Mouse (Mus musculus) megakaryocyte-erythroid progenitor cell, adult 5-6 weeks (primary cell): ENCODE data around the gene Frs3. TPM values are rescaled to one million over a fixed set of nuclear protein-coding genes. Genes with fewer than 3 reads are reported as not detected.

Experiments used
- ATAC-seq: replicated peaks from 2 replicates; pipeline ENCODE4 v1.8.0; 2016; ENCODE audit warnings: mild to moderate bottlenecking, inconsistent platforms; ENCODE audit not compliant: severe bottlenecking, poor library complexity, low FRiP score, low TSS enrichment
- total RNA-seq, 2 experiments: library from RNA; stranded (forward) in 1 of 2; stranded (reverse) in 1 of 2; fragments of 200-1000, 215-1000 nt in 1 of 2; fragments of >200 nt in 1 of 2; fragmentation: Nextera tagmentation in 1 of 2; gene quantifications; 2 replicates each; pipeline ENCODE4 v1.2.3; 2014 to 2017

The Frs3 gene
- total RNA-seq, 2 experiments from 2014 or later = 0.26 TPM; not detected in 1

DNA sequence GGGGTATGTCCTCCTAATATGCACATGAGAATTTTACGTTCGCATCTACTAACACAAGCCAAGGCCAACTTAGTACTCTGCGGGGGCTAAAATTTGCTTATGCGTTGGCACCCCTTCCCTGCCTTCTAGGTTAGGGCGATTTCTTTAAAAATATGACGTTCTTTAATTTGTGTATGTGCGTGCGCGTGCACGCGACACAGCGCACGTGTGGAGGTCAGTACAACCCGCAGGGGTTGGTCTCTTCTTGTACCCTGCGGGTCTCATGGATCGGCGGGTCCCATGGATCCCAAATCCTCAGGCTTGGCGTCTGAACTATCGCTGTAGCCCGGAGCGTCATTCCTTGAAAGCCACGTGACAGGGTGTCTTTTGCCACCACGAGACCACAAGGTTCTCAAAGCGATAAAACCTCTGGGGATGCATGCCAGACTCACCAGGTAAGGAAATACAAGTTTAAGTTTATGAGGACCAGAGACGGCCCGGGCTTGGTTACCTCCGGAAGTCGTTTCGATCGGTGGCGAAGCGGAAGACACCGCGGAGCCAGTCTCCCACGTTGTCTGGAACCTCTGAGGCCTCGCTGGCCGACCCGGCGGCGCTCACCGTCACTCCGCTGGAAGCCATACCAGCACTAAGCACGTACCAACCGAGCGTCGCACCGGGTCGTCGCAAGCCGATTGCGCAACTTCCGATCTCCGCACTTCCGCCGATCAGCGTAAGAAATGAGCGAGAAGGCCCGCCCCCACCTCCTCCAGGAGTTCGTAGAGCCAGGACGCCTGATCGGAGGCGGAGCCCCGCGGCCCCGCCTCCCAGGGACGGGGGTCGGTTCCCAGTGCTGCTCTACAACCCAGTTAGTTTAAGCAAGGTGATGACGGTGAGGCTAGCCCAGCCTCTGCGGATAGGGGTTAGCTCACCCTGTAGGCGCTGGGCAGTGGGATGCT is 1.2 kb upstream of the Frs3 start:
- peak; percentile 93 for ATAC-seq

DNA sequence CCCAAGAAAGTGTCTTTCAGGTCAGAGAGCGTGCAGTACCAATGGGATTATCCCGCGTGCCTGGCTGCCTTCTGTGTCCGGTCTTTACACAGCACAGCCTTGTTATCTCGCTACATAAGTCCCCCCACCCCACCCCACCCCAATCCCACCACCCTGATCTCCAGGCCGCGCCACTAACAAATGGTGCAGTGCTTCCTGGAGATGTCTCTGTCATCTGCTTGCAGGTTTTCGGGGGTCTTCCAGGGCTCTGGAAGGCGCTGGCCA is 554 bp upstream of the Frs3 start, which contains the start of gene Tomm6:
Tomm6 (minus strand) TSS at position 43 of the 264 bp plus-strand sequence.
- ATAC-seq = no peak

DNA sequence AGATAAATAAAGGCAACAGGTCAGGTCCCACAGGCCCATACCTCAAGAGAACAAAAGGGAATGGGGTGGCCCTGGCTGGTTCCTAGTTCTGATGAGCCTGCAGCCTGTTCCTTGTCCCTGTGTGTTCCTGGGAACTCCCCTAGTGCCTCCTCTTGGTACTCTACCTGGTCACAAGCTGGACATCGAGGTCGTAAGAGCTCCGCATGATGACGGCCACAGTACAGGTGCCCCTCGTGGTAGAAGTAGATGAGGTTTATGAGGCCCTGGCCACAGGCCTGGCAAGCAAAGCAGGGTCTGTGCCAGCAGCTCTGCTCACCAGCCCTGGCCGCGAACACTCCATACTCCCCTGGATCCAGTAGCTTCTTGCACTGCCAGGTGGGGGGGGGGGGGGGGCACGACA is 1.1 kb downstream of the Frs3 start:
- no peak for ATAC-seq

DNA sequence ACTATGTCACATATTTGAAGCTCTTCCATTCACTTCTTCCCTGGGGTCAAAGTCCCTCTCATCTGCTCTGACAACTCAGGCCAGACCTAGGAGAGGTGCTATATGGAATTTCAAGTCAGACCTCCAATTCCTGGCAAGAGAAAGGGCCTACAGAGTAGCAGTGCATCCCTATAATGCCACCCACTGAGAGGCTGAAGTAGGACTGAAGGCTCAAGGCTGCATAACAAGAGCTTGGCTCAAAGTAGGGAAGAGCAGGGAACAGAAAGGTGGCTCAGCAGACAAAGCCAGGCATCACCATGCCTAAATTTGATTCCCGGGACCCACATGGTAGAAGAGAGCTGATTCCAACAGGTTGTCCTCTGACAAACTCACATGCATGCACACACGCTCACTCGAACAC is 2.8 kb downstream of the Frs3 start:
- ATAC-seq = no peak

DNA sequence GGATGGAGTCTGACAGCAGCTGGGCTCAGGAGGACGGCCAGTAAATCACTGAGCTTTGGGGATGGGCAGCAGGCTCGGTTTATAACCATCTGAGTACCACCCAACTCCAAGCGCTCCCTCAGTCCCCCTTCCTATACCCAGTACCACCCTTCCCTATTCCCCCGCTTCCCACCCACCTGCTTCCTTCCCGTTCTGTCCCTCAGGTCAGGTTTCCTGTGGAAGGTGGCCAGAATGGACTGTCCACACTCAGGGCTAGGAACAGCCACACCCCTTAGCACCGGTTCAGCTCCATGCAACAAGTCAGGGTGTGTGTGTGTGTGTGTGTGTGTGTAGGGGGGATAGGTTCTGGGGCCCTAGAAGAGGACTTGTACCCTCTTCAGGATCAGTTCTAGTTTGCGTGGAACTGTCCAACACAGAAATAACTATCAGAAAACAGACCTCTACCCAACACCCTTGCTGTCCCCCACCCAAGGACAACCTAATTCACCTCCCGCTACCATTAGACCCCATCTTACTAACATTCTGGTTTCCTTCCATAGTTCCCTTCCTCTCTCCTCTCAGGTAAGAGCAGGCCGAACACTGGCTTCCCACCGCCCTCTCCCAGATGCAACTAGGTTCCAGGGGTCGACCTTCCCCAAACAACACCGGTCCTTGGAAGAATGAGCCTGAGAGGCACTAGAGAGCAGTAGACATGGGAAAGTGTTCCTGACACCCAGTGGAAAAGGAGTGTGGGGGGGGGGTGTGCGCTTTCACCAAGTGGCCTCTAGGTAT is 5.0 kb downstream of the Frs3 start:
- no peak for ATAC-seq

DNA sequence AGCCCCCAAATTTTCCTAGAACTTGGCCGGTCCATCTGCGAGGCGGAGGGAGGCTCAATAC is 5.4 kb downstream of the Frs3 start, which contains the start of gene Gm21981:
Gm21981 (minus strand) TSS at position 14 of the 61 bp plus-strand sequence.
- ATAC-seq = no peak

DNA sequence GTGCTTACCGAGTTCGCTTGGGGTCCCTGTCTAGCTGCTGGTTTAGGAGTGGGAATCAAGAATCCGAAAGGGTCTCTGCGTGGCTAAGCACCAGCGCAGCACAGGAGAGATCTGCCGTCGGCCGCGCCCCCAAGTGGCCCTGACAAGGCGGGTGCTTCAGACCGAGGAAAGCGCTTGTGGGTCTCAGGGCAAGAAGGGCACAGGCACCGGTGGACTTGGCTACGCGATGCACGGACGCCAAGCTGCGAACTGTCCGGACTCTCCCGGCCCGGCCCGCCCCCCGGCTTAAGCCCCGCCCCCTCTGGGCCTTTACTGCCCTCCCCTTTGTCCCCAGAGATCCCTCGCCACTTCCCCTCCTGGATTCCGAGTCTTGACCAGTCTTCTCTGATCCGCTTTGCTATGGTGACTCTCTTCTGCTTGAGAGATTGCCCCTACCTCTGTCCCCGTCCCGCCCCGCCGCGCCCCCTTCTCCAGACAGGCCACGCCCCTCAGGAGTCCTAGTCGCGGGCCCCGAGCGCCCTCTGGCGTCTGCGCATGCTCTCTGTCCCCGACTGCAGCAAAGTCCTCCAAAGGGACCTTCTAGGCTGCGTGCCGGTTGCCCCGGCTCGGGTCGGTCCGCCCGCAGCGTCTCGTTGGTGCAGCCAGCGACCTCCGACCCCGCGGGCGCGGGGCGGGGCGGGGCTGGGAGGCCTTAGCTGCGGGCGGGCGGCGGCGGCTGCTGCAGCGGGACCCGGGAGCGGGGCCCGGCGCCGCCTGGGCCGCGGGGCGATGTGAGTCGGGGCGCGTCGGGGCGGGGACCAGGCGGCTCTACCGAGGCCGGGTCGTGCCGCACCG is 5.9 kb downstream of the Frs3 start, which contains the start of gene Prickle4:
Prickle4 (minus strand) TSS at position 234 of the 834 bp plus-strand sequence.
- ATAC-seq = peak; percentile 83

DNA sequence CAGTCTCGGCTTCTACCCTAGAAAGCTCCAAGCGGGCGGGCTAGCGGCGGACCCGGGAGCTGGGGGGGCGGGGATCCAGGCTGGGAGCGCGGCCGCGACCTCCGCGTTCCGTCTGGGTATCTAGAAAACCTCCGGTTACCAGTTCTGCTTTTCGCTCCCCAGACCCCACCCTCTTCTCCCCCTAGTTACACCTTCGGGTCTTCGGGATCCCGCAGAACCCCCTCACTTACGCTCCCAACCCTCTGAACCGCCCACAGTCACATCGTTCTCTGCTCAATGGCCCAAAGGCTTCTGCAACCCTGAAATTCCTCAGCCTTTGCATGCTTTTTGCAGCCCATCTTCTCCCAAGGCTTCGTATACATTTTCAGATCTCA is 6.5 kb downstream of the Frs3 start:
- ATAC-seq = no peak

DNA sequence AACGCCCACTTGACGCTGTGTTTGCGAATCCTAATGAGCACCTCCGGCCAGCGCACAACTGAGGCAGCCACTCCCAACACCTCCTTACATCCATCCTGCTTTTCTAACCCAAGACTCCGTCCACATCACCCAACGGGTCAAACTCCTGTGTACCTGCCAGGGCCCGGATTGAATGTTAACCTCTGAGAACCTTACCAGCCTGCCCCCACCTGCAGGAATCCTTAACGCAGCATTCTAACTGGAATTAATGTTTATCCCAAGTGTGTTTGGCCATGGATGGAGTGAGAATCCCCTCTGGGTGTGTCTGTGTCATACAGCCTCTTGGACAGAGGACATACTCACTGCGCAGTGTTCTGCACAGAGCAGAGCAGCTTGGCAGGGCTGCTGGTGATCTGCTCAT is 9.3 kb downstream of the Frs3 start:
- ATAC-seq = no peak

DNA sequence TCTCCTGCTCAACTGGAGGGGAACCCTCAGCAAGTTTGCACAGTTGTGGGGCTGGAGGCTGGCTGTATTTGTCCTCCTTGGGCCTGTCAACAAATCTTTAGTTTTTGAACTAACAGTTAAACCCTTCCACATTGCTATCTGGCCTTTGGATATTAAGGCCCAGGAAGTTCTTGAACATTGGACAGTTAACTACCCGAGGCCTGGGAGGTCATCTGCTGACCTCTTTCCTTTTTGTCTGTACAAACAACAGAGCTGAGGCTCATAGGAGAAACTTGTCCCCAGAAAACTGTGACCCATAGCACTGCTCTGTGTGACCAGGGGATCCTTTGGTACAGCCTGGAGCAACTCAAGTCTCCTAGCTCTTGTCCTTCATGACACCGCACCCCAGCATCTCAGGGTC is 10.2 kb downstream of the Frs3 start:
- no peak for ATAC-seq

DNA sequence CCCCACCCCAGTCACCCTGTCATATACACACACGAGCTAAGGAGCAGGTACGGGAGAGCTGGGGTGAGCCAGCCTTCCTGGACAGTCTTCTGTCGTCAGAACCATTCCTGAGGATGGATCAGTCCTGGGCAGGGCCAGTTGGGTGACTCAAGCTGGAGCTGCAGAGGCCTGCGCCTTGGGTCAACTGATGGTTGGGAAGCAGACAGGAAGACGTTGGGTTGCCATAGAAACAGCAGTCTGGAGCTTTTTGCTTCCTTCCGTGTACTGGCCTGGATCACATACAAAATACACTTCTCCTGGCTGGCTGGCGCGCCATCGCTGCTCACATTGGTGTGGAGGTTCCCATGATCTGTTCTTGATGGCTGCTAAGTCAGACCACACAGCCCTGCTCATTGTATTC is 13.0 kb downstream of the Frs3 start:
- no peak for ATAC-seq

DNA sequence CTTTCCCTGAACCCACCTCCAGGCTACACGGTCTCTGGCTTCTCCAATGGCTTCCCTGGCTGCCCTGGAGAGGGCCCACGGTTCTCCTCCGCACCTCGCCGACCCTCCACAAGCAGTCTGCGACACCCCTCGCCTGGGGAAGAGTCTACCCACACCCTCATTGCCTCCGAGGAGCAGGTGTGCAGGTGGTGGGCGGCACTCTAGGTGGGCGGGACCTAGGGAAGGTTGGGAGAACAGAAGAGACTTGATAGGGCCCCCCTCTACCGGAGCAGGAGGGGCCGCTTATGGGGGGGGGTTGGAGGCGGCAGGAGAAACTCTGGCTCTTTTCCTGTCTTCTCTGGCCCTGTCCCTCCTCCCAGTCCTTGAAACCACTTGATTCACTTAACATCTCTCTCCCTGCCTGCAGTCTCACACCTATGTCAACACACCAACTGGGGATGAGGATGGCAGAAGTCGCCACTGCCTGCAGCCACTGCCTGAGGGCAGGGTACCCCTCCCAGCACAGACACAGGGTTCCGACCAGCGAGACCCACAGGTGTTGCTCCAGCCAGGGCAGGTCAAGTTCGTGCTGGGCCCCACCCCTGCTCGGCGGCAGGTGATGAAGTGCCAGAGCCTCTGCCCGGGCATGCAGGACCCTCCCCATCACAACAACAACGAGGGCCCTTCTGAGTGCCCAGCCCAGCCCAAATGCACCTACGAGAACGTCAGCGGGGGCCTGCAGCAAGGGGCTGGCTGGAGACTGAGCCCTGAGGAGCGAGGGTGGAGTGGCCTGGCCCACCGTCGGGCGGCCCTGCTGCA is 13.9 kb downstream of the Frs3 start:
- no peak for ATAC-seq

DNA sequence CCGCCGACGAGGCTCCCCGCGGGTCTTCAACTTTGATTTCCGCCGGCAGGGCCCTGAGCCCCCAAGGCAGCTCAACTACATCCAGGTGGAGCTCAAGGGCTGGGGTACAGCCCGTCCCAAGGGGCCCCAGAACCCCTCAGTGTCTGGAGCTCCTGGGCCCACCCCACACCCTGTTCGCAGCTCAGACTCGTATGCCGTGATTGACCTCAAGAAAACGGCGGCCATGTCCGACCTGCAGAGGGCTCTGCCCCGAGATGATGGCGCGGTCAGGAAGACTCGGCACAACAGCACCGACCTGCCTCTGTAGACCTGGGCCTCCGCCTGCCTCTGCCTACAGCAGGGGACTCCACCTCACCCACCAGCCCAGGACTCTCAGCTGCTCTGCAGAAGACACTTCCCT is 14.7 kb downstream of the Frs3 start:
- ATAC-seq = no peak

DNA sequence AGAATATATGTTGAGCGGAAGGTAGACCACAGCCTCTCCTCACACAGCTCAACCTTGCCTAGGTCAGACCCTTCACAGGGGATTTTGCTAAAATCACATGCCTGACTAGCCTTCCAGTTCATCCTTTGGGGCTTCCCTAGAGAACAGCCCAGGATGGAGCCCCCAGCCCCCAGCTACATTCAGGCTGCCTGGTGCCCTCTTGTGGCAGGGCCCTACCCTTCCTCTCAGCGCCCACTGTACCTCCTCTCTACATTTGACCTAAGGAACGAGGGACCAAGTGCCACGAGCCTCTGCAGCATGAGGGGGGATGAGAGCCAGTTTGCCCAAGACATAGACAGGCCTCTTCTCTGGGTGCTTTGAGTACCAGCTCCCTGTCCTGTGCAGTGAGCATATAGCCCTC is 15.9 kb downstream of the Frs3 start:
- no peak for ATAC-seq

DNA sequence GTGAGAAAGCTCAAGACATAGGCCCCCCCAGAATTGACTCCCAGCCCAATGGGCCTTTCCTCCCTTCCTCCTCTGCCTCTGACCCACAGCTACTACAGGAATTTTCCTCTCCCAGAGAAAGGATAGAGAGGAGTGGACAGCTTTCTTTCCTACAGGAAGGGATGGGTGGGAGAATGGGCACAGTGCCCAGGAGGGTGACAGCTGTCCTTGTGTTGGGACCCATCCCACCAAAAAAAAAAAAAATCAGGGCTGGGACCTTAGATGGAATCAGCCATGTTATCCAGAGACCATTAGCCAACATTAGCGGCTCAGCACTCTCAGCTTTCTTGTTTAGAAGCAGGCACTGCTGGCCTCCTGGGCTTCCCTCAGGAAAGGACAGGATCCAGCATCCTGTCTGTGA is 17.4 kb downstream of the Frs3 start:
- no peak for ATAC-seq

DNA sequence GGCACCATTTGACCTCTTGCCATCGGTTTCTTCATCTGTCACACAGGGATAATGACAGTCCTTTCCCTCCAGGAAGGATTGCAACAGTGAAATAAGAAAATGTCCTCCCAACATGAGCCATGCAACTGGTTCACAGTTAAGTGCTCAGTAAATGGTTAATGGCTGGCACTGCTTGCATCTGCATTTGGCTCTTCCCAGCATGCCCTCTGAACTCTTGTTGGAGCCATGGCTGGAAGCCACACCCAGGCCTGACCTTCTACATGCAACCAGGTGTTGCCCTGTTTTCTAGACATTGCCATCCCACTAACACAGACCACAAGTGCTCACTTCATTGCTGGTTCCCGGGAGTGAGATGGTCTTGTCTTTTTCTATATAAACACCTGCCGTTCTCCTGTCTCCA is 19.1 kb downstream of the Frs3 start:
- ATAC-seq = no peak

DNA sequence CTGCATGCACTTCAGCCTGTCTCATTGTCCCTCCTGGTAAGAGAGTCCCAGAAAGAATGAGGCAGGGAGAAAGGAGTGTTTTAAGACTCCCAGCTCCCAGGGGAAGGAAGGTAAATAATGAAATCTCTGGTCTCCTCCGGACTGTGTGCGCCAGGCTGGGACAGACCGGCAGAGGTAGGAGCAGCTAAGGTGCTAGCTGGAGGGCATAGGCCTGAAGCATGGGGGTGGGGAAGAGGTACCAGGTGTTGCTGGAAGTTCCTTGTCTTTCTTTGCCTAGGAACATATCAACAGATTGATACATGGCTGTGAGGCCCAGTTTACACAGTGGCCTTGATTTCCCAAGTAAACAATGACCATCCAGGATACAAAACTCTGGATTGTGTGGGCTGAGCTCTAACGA is 20.1 kb downstream of the Frs3 start:
- no peak for ATAC-seq

DNA sequence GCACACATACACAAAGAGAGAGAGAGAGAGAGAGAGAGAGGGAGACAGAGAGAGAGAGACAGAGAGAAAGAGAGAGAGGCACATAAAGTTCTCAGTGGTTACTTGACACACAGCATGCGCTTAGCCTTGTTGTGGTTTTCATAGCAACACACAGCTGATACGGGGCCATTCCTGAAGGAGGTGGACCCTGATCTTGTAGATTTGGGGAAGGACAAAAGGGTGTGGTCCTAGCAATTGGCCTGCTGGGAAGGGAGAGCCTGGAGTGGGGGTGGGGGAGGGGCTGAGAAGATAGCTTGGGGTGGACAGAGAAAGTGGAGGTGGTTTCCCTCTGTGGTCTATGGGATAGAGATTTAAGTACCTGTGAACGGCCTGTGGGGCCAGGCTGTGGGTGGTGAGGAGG is 21.2 kb downstream of the Frs3 start:
- 0 out of 2 replicates have a peak, but pooled peaks have one; percentile 18 for ATAC-seq

DNA sequence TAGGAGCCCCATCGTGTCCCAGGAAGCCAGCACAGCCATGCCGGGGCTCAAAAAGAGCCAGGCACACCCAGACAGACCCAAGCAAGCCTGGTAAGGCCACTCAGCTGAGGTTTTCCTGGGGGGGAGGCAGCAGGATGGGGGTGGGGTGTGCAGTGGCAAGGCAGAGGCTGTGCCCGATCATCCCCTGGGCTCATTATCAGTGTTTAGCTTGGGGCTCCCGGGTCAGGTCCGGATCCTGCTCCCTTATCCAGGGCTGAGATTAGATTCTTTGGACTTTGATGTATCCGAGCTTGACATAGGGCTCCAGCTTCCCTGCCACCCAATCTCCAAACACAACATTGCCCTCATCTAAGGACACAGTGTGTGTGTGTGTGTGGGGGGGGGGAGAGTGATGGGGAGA is 23.1 kb downstream of the Frs3 start:
- no peak for ATAC-seq
